Mouse (Mus musculus) forebrain, embryonic 15.5 days (tissue): ENCODE results near the gene Gm20431. TPM values are rescaled to one million over a fixed set of nuclear protein-coding genes. Genes with fewer than 3 reads are reported as not detected.
A peak's percentile ranks its signal among the peaks of the same experiment; 100 is the strongest.

Source experiments
- ATAC-seq: fragments of 200-750 bp; cut with Nextera tagmentation; replicated peaks from 2 replicates; pipeline ENCODE4 v1.8.0; 2017; ENCODE audit warnings: mild to moderate bottlenecking, moderate TSS enrichment, moderate library complexity
- H3K27ac ChIP-seq: fragments of 300-500 bp; sonication (generic); replicated peaks from 2 replicates; pipeline ENCODE4 v1.5.1; 2015; ENCODE audit warnings: mild to moderate bottlenecking, inconsistent platforms
- H3K27me3 ChIP-seq: fragments of 300-500 bp; sonication (generic); 2 replicates; pipeline ENCODE4 v1.6.1; 2015; ENCODE audit warnings: inconsistent platforms
- H3K36me3 ChIP-seq: fragments of 300-500 bp; sonication (generic); 2 replicates; pipeline ENCODE4 v1.6.1; 2015; ENCODE audit warnings: mild to moderate bottlenecking, inconsistent platforms
- H3K4me1 ChIP-seq: fragments of 300-500 bp; sonication (generic); 2 replicates; pipeline ENCODE4 v1.6.1; 2015; ENCODE audit warnings: inconsistent platforms
- H3K4me2 ChIP-seq: fragments of 300-500 bp; sonication (generic); replicated peaks from 2 replicates; pipeline ENCODE4 v1.6.1; 2015; ENCODE audit warnings: mild to moderate bottlenecking, inconsistent platforms
- H3K4me3 ChIP-seq: fragments of 300-500 bp; sonication (generic); 2 replicates; pipeline ENCODE4 v1.5.1; 2015; ENCODE audit warnings: mild to moderate bottlenecking, inconsistent platforms
- H3K9ac ChIP-seq: fragments of 300-500 bp; sonication (generic); replicated peaks from 2 replicates; pipeline ENCODE4 v1.6.1; 2015; ENCODE audit warnings: mild to moderate bottlenecking, inconsistent platforms
- H3K9me3 ChIP-seq: fragments of 300-500 bp; sonication (generic); 2 replicates; pipeline ENCODE4 v1.6.1; 2016; ENCODE audit warnings: inconsistent platforms
- WGBS: fragments of 180-500 bp; shearing (Covaris S2); methylation state at CpG from one replicate; pipeline ENCODE4 v1.1.7; 2015; ENCODE audit warnings: mixed read lengths; 5-methylcytosine and 5-hydroxymethylcytosine counted together
- polyA plus RNA-seq: library from polyadenylated mRNA; unstranded; fragments of >200 nt; fragmentation: Nextera tagmentation; extraction: Ambion mirVana; gene quantifications from 2 replicates; pipeline ENCODE4 v1.2.1, GENCODE M21; 2015

Gm20431 gene
- polyA plus RNA-seq, 1 experiment from 2014 or later = 12.3 TPM

DNA sequence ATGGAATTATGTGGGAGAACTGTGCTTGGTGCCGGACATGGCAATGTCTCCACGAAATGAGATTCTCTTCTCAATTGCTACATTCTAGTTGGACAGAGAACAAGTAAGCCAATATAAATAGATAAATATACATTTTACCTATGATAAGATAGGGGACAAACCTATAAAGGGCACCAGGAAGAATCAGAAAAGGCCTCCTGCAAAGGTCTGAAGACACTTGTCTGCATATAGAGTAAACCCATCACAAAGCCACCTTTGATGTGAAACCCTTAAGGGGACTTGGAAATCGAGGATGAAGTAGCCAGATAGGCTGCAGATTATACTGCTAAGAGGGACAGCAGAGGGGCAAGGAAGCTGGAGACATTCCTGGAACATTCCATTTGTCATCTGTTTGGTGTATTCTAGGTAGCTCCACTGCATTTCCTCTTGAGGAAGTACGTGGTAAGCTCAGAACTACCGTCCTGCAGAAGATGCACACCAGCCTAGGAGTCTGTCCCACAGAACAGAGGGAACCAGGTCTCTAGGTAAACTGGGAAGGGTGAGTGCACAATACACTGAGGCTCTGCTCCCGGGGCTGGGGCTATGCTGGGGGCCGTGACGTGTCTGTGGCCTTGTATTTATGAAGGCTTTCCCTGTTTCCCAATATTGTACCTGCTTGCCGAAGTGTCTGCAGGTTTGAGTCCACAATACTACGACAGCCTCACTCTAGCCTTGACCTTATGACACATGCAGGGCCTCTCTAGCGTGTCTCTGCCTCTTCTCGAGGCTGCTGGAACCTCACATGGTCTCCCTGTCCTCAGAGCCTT is 28.4 kb downstream of the Gm20431 start:
- Histone ChIP-seq H3K4me1 (peaks cover 49% of the 10 kb centered on the region), H3K27ac (peak overlapping the region; percentile 78; the same call in 1 of the 2 replicates), H3K36me3 (no peaks in the 10 kb centered on the region), H3K27me3 (no peaks in the 10 kb centered on the region), H3K9me3 (no peaks in the 10 kb centered on the region), H3K4me3 (peak overlapping the region; percentile 81; the same call in 1 of the 2 replicates), H3K9ac (peak overlapping the region; percentile 80; the same call in 1 of the 2 replicates), H3K4me2 (peak overlapping the region; percentile 53; the same call in 1 of the 2 replicates)
- ATAC-seq = no peak
- 81% methylated on average over 12 of the region's 12 CpGs for whole genome bisulfite sequencing

DNA sequence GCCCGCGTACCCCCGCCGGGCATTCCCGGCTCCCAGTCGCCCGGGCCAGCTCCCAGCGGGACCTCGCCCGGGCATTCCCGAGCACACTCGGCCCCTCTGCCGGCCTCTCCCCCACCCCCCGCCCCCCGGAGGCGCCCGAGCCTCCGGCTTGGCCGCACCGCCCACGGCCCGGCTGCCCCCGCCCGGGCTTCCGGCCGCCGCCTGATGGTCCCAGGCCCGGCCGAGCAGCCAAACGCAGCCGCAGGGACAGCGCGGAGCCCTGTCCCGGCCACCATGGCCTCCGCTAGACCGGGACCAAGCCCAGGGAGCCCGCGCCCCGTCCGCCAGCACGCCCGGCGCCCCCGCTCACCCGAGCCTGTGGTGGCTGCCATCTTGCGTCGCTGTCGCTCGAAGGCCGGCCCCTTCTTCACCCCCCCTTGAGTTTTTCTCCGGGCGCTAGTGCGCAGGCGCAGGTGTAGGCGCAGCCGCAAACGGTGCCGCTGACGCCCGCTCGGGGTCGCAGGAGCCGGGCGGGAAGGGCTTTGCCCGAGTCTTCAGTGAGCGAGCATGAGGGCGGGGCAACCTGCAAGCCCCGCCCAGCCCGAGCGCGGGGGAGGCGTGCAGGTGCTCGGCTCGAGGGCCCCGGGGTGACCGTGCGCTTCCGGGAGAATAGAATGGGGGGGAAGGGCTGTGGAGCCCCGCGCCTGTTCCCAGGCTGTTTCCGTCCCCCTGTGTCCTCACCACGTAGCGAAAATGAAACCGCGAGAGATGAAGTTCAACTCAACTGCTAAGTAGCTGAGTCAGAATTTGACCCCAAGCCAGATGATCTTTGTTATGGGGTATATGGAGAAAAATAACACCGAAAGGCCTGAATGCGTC is 29.5 kb downstream of the Gm20431 start, which contains the start of gene Ube2v1:
Gene Ube2v1, minus strand, starts transcription at position 505 of the 858 bp plus-strand sequence.
- Histone ChIP-seq H3K27me3 (no peaks in the 10 kb centered on the region), H3K9ac (peak within 1 kb of the TSS; percentile 80), H3K27ac (peak within 1 kb of the TSS; percentile 84), H3K4me3 (peak within 1 kb of the TSS; percentile 81), H3K4me2 (peak within 1 kb of the TSS; percentile 79), H3K4me1 (peaks cover 51% of the 10 kb centered on the region), H3K36me3 (no peaks in the 10 kb centered on the region), H3K9me3 (no peaks in the 10 kb centered on the region)
- ATAC-seq = peak; percentile 82
- WGBS = under 1% methylated on average over 86 of the region's 87 CpGs

DNA sequence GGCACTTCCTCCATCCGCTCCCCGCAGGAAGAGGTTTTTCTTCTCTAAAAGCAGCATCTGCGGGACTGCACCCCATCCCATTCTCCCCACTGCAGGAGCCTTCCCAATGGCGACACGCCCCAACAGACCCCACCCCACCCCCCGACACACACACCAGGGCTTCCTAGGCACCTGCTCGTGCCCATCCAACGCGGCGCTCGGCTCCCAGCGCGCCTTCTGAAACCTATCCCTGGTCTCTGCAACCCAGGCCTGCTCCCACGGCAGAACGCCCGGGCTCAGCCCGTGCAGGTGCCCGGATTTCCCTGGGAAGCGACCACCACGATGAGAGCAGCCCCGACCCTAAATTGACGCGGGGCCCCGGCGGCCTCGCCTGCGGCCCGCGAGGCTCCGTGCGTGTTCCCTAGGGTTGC is 30.1 kb downstream of the Gm20431 start:
- no peaks in the 10 kb centered on the region for H3K27me3 ChIP-seq
- peak overlapping the region; percentile 81 for H3K4me3 ChIP-seq
- H3K9me3 ChIP-seq = no peaks in the 10 kb centered on the region
- peak; percentile 26 for ATAC-seq
- H3K9ac ChIP-seq = peak overlapping the region; percentile 80
- H3K4me1 ChIP-seq = peaks cover 51% of the 10 kb centered on the region
- H3K36me3 ChIP-seq = no peaks in the 10 kb centered on the region
- WGBS = under 1% methylated on average over 31 of the region's 31 CpGs
- H3K4me2 ChIP-seq = peak overlapping the region; percentile 79
- peak overlapping the region; percentile 84 for H3K27ac ChIP-seq

DNA sequence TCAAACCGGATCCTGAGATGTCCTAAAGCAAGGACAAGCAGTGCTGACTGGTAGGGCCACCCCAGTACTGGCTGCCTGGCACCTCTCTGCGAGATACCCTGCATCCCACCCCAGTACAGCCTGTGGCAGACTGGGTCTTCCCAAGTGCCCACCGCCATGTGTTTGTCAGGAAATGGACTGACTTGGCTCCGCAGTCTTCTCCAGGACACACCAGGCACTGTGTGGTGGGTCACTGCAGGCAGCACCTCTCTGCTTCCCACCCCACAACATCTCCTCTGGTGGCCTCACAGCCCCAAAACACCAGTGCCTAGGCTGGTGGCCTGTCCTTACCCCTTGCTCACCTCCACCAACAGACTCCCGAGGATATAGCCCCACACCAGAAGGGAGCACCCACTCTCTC is 30.9 kb downstream of the Gm20431 start:
- no peak overlapping the region for H3K27ac ChIP-seq
- H3K4me3 ChIP-seq = peak overlapping the region; percentile 81
- peak overlapping the region; percentile 80 for H3K9ac ChIP-seq
- H3K36me3 ChIP-seq = no peaks in the 10 kb centered on the region
- no peaks in the 10 kb centered on the region for H3K9me3 ChIP-seq
- peak overlapping the region; percentile 79 for H3K4me2 ChIP-seq
- no peak for ATAC-seq
- WGBS = 82% methylated on average over 5 of the region's 5 CpGs
- peaks cover 56% of the 10 kb centered on the region for H3K4me1 ChIP-seq
- H3K27me3 ChIP-seq = no peaks in the 10 kb centered on the region

DNA sequence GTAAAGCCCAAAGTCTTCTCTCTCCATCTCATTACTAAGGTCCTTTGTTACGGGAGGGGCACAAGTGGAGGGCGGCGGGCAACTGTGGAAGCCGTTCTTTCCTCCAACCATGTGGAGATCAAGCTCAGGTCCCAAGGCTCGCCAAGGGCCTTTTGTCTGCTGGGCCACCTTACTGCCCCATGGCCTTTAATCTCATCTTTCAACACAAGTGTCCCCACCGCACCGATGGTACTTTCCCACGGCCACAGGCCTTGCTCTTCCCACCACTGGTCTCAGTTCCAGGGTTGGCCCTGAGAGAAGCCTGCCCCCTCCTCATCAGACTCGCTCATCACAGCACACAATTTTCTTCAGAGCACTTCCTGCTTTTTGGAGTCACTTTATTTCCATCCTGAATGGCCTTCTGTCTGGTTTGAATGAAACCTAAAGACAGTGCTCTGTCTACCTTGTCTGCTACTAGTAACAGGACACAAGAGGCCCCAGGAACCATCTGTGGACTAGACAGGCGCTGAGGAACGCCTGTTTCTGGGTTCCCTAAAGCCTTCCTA is 31.6 kb downstream of the Gm20431 start:
- Histone ChIP-seq H3K9me3 (no peaks in the 10 kb centered on the region), H3K27ac (no peak overlapping the region), H3K4me2 (no peak overlapping the region), H3K36me3 (no peaks in the 10 kb centered on the region), H3K4me1 (peaks cover 54% of the 10 kb centered on the region), H3K27me3 (no peaks in the 10 kb centered on the region), H3K9ac (no peak overlapping the region), H3K4me3 (peak overlapping the region; percentile 81; the same call in 1 of the 2 replicates)
- 72% methylated on average over 11 of the region's 11 CpGs for WGBS
- ATAC-seq = no peak

DNA sequence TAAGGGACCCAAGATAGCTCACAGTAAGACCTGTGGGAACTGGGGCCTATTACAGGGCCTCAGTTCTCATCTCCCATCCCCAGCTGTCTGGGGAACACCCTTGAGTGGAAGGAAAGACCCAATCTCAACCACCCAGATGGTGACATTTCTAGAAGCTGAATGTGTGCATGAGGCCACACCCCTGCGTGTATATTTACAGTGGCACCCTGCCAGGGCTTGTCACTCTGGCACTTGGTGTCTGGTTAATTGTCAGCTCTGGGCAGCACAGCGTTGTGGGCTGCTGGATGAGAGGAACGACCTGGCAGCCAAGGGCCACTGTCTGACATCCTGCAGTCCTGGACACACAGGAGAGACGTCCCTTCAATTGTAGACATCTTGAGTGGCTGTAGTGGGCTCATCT is 32.4 kb downstream of the Gm20431 start:
- Histone ChIP-seq H3K9me3 (no peaks in the 10 kb centered on the region), H3K27me3 (no peaks in the 10 kb centered on the region), H3K36me3 (no peaks in the 10 kb centered on the region), H3K9ac (no peak overlapping the region), H3K4me2 (no peak overlapping the region), H3K27ac (no peak overlapping the region), H3K4me3 (no peak overlapping the region), H3K4me1 (peaks cover 48% of the 10 kb centered on the region)
- no peak for ATAC-seq
- WGBS = 35% methylated on average over 4 of the region's 4 CpGs

DNA sequence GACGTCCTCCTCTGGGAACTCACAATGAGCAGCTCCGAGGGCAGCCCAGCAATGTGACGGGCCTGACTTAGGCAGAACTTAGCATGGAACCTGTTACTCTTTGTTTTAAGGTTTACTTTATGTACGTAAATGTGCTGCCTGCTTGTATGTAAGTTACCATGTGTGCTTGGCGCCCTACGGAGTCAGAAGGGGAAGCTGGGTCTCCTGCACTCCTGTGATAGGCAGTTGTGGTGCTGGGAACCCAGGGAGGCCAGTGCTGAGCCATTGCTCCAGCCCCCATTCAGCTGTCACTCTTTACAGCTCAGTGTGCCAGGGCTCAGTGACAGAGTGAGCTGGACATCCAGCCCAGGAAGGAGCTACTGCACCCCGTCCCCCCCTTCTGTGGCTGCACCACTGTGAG is 34.3 kb downstream of the Gm20431 start:
- H3K36me3 ChIP-seq = no peaks in the 10 kb centered on the region
- H3K9me3 ChIP-seq = no peaks in the 10 kb centered on the region
- H3K27me3 ChIP-seq = no peaks in the 10 kb centered on the region
- H3K4me1 ChIP-seq = peaks cover 40% of the 10 kb centered on the region
- H3K9ac ChIP-seq = no peak overlapping the region
- no peak overlapping the region for H3K4me3 ChIP-seq
- WGBS = 82% methylated on average over 7 of the region's 7 CpGs
- no peak overlapping the region for H3K4me2 ChIP-seq
- H3K27ac ChIP-seq = no peak overlapping the region
- ATAC-seq = no peak

DNA sequence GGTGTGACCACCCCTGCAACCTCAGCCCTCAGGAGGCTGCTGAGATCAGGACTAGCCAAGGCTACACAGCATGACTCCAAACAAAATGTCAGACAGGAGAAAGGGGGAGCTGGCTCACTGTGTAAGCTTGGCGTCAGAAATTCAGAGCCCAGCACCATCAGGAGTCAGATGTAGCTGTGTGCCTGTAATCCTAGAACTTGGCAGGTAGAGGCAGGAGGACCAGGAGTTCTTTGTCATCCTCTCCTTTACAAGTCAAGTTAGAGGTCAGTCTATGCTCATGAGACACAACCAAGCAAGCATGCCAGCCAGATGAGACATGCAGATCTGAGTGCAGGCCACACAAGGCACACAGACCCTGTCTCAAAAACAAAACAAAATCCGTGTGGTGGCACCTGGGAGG is 35.6 kb downstream of the Gm20431 start:
- no peaks in the 10 kb centered on the region for H3K36me3 ChIP-seq
- H3K27ac ChIP-seq = no peak overlapping the region
- no peak overlapping the region for H3K4me2 ChIP-seq
- 42% methylated on average over 2 of the region's 2 CpGs for WGBS
- no peaks in the 10 kb centered on the region for H3K9me3 ChIP-seq
- H3K27me3 ChIP-seq = no peaks in the 10 kb centered on the region
- no peak overlapping the region for H3K9ac ChIP-seq
- ATAC-seq = no peak
- H3K4me1 ChIP-seq = peaks cover 35% of the 10 kb centered on the region
- H3K4me3 ChIP-seq = no peak overlapping the region

DNA sequence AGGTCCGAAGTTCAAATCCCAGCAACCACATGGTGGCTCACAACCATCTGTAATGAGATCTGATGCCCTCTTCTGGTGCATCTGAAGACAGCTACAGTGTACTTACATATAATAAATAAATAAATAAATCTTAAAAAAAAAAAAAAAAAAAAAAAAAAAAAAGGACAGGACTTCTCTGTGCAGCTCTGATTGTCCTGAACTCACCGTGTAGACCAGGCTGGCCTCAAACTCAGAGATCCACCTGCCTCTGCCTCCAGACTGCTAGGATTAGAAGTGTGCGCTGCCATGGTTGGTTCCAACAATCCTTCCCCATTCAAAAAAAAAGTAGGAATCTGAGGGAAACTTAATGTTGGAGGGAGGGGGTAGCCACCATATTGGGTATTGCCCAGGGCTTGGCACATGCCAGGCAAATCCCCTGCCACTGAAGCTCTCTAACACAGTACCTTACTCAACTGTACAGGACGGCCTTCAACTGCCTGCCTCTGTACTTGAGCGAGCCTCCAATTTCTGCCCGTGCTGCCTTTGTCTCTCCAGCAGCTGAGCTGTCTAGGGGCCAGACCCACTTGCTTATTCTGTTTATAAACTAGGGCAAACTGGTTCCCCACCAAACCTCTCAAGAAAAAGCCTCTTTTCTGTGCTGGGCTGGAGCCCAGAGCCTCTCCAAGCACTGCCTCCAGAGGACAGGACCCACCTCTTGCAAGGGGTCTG is 36.8 kb downstream of the Gm20431 start:
- ATAC-seq = 0 out of 2 replicates have a peak, but pooled peaks have one; percentile 40
- H3K4me3 ChIP-seq = no peak overlapping the region
- peaks cover 23% of the 10 kb centered on the region for H3K4me1 ChIP-seq
- 79% methylated on average over 5 of the region's 6 CpGs for WGBS
- no peaks in the 10 kb centered on the region for H3K36me3 ChIP-seq
- no peak overlapping the region for H3K27ac ChIP-seq
- no peaks in the 10 kb centered on the region for H3K9me3 ChIP-seq
- no peak overlapping the region for H3K9ac ChIP-seq
- no peaks in the 10 kb centered on the region for H3K27me3 ChIP-seq
- no peak overlapping the region for H3K4me2 ChIP-seq

DNA sequence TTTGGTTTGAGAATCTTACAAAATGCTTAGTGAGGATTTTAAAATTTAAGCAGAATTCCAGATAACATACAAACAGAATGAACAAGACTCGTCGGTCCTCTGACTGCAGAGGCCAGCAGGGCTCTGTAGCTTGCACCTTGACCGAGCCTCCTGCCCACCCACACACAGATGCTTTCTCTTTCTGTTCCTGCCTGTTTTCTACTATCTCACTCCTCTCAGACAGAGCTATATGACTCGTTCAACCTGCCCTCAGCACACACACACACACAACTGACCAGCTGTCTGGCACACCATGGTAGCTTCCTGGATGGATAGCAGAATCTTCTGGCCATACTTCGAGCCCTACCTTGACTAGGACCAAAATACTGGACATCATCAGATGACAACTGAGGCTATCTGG is 38.3 kb downstream of the Gm20431 start:
- no peaks in the 10 kb centered on the region for H3K36me3 ChIP-seq
- peaks cover 8% of the 10 kb centered on the region; the same call in 1 of the 2 replicates for H3K4me1 ChIP-seq
- H3K4me2 ChIP-seq = no peak overlapping the region
- ATAC-seq = no peak
- H3K27me3 ChIP-seq = no peaks in the 10 kb centered on the region
- WGBS = 87% methylated on average over 5 of the region's 5 CpGs
- H3K27ac ChIP-seq = no peak overlapping the region
- no peak overlapping the region for H3K9ac ChIP-seq
- no peaks in the 10 kb centered on the region for H3K9me3 ChIP-seq
- H3K4me3 ChIP-seq = no peak overlapping the region

DNA sequence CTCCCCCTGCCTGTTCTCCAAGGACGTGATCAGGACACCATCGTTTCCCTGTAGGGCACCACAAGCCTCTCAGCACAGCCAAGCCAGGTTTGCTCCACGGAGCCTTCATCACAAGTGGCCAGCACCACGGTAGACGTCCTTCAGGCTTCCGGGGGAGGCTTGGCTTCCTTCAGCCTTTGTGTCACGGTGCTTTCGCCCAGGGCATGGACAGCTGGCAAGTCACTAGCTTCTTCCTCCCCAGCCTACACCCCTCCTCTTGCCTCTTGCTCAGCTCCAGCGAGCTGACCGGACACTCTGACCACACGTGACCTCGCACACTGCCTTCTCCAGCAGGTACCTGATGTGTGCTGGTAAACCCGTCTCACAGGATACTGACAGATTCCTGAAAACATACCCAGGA is 38.9 kb downstream of the Gm20431 start:
- H3K4me2 ChIP-seq = no peak overlapping the region
- no peak overlapping the region for H3K4me3 ChIP-seq
- H3K36me3 ChIP-seq = peaks cover 2% of the 10 kb centered on the region
- no peaks in the 10 kb centered on the region for H3K27me3 ChIP-seq
- H3K9me3 ChIP-seq = no peaks in the 10 kb centered on the region
- WGBS = 89% methylated on average over 13 of the region's 13 CpGs
- H3K9ac ChIP-seq = no peak overlapping the region
- H3K27ac ChIP-seq = no peak overlapping the region
- ATAC-seq = no peak
- peaks cover 5% of the 10 kb centered on the region; the same call in 1 of the 2 replicates for H3K4me1 ChIP-seq
